ENCODE assay signal across 9 mouse cellular contexts in the genomic region with DNA sequence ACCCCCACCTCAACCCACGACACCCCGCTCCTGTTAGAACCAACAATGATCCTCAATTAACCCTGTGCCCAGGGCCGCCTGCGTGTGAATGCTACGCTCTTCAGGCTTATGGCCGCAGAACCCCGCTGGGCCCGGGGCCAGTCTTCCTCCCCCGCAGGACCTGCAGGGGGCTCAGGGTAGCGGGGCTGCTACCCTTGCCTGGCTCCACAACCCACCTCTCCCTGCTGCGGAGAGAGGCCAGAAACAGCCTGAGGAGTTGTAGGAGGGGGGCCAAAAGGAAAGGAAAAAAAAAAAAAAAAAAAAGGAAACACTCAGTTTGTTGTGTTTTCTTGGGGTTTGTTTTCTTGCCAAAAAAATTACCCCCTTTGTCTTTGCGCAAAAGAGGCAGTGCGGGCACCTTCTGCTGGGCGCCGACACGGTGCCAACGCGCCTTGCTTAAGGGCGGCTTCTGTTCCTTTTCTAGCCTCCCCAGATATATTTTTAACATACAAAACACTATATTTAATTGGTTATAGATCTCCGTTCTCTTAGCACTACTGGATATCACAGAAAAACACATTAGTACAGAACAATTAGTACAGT.
A peak's percentile ranks its signal among the peaks of the same experiment; 100 is the strongest.
DNase-seq lines count a peak whose midpoint lies in the region; ATAC-seq and TF ChIP-seq lines count a peak whose summit lies in the region.
"Had no signal": no experiment of that assay in that cellular context is flagged by ENCODE, and none has a peak within 500 bp of the region (broad histone marks: within the 10 kb centered on the region; RNA-seq: fewer than 3 reads in every experiment).

No protein-coding gene starts in this region.

- no peak for TF ChIP-seq EP300 in heart, adult 2 months (IDR thresholded peaks at IDR 0.05; ENCODE audit: insufficient read depth, low read depth, low read length)

- DNase-seq in heart, adult 2 months = no peak
- DNase-seq in embryonic facial prominence, embryonic 14.5 days (ENCODE audit: low spot score) = peak; percentile 40
- no peak for DNase-seq in layer of hippocampus, adult 11-12 months (ENCODE audit: low spot score)
- no peak for DNase-seq in left cerebral cortex, postnatal 25 days (ENCODE audit: low spot score in 2 of 2)

- no peaks in the 10 kb centered on the region for H3K9me3 ChIP-seq in heart, embryonic 12.5 days (replicated peaks)
- no peaks in the 10 kb centered on the region for H3K9me3 ChIP-seq in embryonic facial prominence, embryonic 14.5 days (ENCODE audit: control insufficient read depth, low read length)
- H3K9me3 ChIP-seq in intestine, embryonic 16.5 days (ENCODE audit: control insufficient read depth, low read length) = no peaks in the 10 kb centered on the region

- peaks cover 48% of the 10 kb centered on the region for H3K27me3 ChIP-seq in heart, embryonic 12.5 days (replicated peaks)
- H3K27me3 ChIP-seq in heart, adult 2 months (ENCODE audit: control insufficient read depth, insufficient read depth, low read length) = no peaks in the 10 kb centered on the region
- peaks cover 8% of the 10 kb centered on the region; the same call in 1 of the 2 replicates for H3K27me3 ChIP-seq in embryonic facial prominence, embryonic 14.5 days (replicated peaks; ENCODE audit: control insufficient read depth, insufficient read depth, low read length)
- H3K27me3 ChIP-seq in intestine, embryonic 16.5 days (replicated peaks; ENCODE audit: control insufficient read depth, insufficient read depth, low read length) = peaks cover 8% of the 10 kb centered on the region; the same call in 1 of the 2 replicates
- H3K27me3 ChIP-seq: CH12.LX had no signal

- H3K36me3 ChIP-seq in heart, embryonic 12.5 days = no peaks in the 10 kb centered on the region
- H3K36me3 ChIP-seq in heart, adult 2 months (ENCODE audit: control insufficient read depth, insufficient read depth, low read length) = no peaks in the 10 kb centered on the region
- no peaks in the 10 kb centered on the region for H3K36me3 ChIP-seq in embryonic facial prominence, embryonic 14.5 days (ENCODE audit: control insufficient read depth, insufficient read depth, low read length)
- no peaks in the 10 kb centered on the region for H3K36me3 ChIP-seq in intestine, embryonic 16.5 days (ENCODE audit: control insufficient read depth, insufficient read depth, low read length)

- peaks cover 3% of the 10 kb centered on the region; the same call in 1 of the 2 replicates for H3K4me1 ChIP-seq in heart, embryonic 12.5 days (replicated peaks)
- H3K4me1 ChIP-seq in heart, adult 2 months (ENCODE audit: control insufficient read depth, insufficient read depth, low read length) = no peaks in the 10 kb centered on the region
- no peaks in the 10 kb centered on the region; the same call in 1 of the 2 replicates for H3K4me1 ChIP-seq in bone marrow, adult 2 months (ENCODE audit: control insufficient read depth, insufficient read depth, low read length)
- peaks cover 5% of the 10 kb centered on the region; the same call in 1 of the 2 replicates for H3K4me1 ChIP-seq in embryonic facial prominence, embryonic 14.5 days (ENCODE audit: control insufficient read depth, insufficient read depth, low read length)
- H3K4me1 ChIP-seq in intestine, embryonic 16.5 days (ENCODE audit: control insufficient read depth, insufficient read depth, low read length) = peaks cover 4% of the 10 kb centered on the region; the same call in 1 of the 2 replicates
- H3K4me1 ChIP-seq in olfactory bulb, adult 2 months (ENCODE audit: control insufficient read depth, insufficient read depth, low read length) = peaks cover 14% of the 10 kb centered on the region; the same call in 1 of the 2 replicates

- H3K9ac ChIP-seq in heart, embryonic 12.5 days = peak overlapping the region; percentile 66
- H3K9ac ChIP-seq in heart, adult 2 months (ENCODE audit: low read depth, low read length) = no peak overlapping the region
- peak overlapping the region; percentile 63 for H3K9ac ChIP-seq in embryonic facial prominence, embryonic 14.5 days (ENCODE audit: low read depth, low read length)
- peak overlapping the region; percentile 60 for H3K9ac ChIP-seq in intestine, embryonic 16.5 days (ENCODE audit: low read depth, low read length)

- 0 out of 2 replicates have a peak, but pooled peaks have one; percentile 25 for ATAC-seq in heart, embryonic 12.5 days (ENCODE audit: insufficient number of reproducible peaks, low FRiP score)
- peak; percentile 56; the same call in 1 of the 2 replicates for ATAC-seq in embryonic facial prominence, embryonic 14.5 days (ENCODE audit: low read depth)
- peak; percentile 28 for ATAC-seq in intestine, embryonic 16.5 days

- TF ChIP-seq CTCF in heart, adult 2 months (IDR thresholded peaks at IDR 0.05) = no peak
- TF ChIP-seq CTCF in bone marrow, adult 2 months (IDR thresholded peaks at IDR 0.05; ENCODE audit: control insufficient read depth, insufficient read depth, low read length) = no peak
- TF ChIP-seq CTCF in olfactory bulb, adult 2 months (IDR thresholded peaks at IDR 0.05; ENCODE audit: insufficient read depth, low read depth, low read length) = no peak

- peak overlapping the region; percentile 98 for H3K4me2 ChIP-seq in heart, embryonic 12.5 days
- H3K4me2 ChIP-seq in embryonic facial prominence, embryonic 14.5 days (ENCODE audit: low read depth, low read length) = peak overlapping the region; percentile 85
- peak overlapping the region; percentile 73 for H3K4me2 ChIP-seq in intestine, embryonic 16.5 days (ENCODE audit: low read depth, low read length)

- peak overlapping the region; percentile 56 for H3K4me3 ChIP-seq in heart, embryonic 12.5 days
- no peak overlapping the region; the same call in 1 of the 2 replicates for H3K4me3 ChIP-seq in heart, adult 2 months
- peak overlapping the region; percentile 2 for H3K4me3 ChIP-seq in bone marrow, adult 2 months (replicated peaks; ENCODE audit: control insufficient read depth, low read depth, low read length)
- H3K4me3 ChIP-seq in embryonic facial prominence, embryonic 14.5 days (ENCODE audit: low read depth, low read length) = peak overlapping the region; percentile 49
- peak overlapping the region; percentile 48 for H3K4me3 ChIP-seq in intestine, embryonic 16.5 days (ENCODE audit: low read length)
- H3K4me3 ChIP-seq in olfactory bulb, adult 2 months (ENCODE audit: insufficient read depth, low read depth, low read length) = peak overlapping the region; percentile 58

- intact Hi-C loops in heart, adult 2 months (cut with DNase I) = loop anchor here (10.0 kb wide), 1 partner anchor 120 kb away; no protein-coding TSS in a partner anchor
- intact Hi-C loops in left cerebral cortex, postnatal 25 days (cut with DNase I) = no loop called here

- WGBS in heart, embryonic 12.5 days = 11% methylated on average over 20 of the region's 20 CpGs
- 27% methylated on average over 20 of the region's 20 CpGs for WGBS in heart, adult 2 months
- WGBS in bone marrow, adult 2 months = 4% methylated on average over 20 of the region's 20 CpGs
- 4% methylated on average over 20 of the region's 20 CpGs for WGBS in embryonic facial prominence, embryonic 14.5 days
- WGBS in intestine, embryonic 16.5 days = 14% methylated on average over 20 of the region's 20 CpGs
- WGBS in olfactory bulb, adult 2 months = 3% methylated on average over 20 of the region's 20 CpGs

- H3K27ac ChIP-seq in heart, embryonic 12.5 days (ENCODE audit: poor library complexity, severe bottlenecking) = no peak overlapping the region
- no peak overlapping the region for H3K27ac ChIP-seq in heart, adult 2 months
- no peak overlapping the region; the same call in 1 of the 2 replicates for H3K27ac ChIP-seq in bone marrow, adult 2 months (ENCODE audit: control insufficient read depth, insufficient read depth, low read depth, low read length, poor library complexity)
- no peak overlapping the region for H3K27ac ChIP-seq in embryonic facial prominence, embryonic 14.5 days (replicated peaks; ENCODE audit: low read depth, low read length)
- H3K27ac ChIP-seq in intestine, embryonic 16.5 days (ENCODE audit: low read length) = no peak overlapping the region
- H3K27ac ChIP-seq in olfactory bulb, adult 2 months (ENCODE audit: insufficient read depth, low read depth, low read length) = no peak overlapping the region

- no peaks in the 10 kb centered on the region for H3K79me2 ChIP-seq in heart, adult 2 months (replicated peaks; ENCODE audit: control insufficient read depth, insufficient read depth, low read length)

- no peak for TF ChIP-seq POLR2A in heart, adult 2 months (IDR thresholded peaks at IDR 0.05; ENCODE audit: insufficient read depth, low read depth, low read length)
- TF ChIP-seq POLR2A in bone marrow, adult 2 months (IDR thresholded peaks at IDR 0.05; ENCODE audit: borderline replicate concordance, control insufficient read depth, low read depth, low read length) = no peak
- TF ChIP-seq POLR2A in olfactory bulb, adult 2 months (IDR thresholded peaks at IDR 0.05; ENCODE audit: insufficient read depth, low read depth, low read length) = no peak
